In the genomic region with DNA sequence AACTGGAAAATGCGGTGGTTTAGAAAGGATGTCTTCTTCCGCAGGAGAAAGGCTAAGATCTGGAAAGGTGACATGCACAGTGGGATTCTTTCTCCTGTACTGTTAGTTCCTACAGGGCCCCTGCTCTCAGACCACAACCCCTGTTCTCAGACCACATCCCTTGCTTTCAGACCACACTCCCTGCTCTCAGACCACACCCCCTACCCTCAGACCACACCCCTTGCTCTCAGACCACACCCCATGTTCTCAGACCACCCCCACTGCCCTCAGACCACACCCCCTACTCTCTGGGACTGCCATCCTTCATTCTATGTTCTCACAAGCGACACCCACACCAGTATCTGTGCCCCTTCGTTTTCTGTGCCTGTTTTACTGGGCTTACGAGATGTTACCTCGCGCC, we compare ENCODE assay signal across 19 mouse cellular contexts.
DNase-seq lines count a peak whose midpoint lies in the region; ATAC-seq lines count a peak whose summit lies in the region.
"Had no signal": no experiment of that assay in that cellular context is flagged by ENCODE, and none has a peak within 500 bp of the region (broad histone marks: within the 10 kb centered on the region; RNA-seq: fewer than 3 reads in every experiment).

No protein-coding gene starts in this region.

- no peaks in the 10 kb centered on the region for H3K9me3 ChIP-seq in intestine, embryonic 16.5 days (ENCODE audit: control insufficient read depth, low read length)
- H3K9me3 ChIP-seq: embryonic facial prominence, embryonic 15.5 days; heart, embryonic 12.5 days; hindbrain, embryonic 13.5 days; lung, embryonic 15.5 days; midbrain, embryonic 12.5 days; stomach, embryonic 15.5 days had no signal

- DNase-seq in embryo, embryonic 10.5 days (ENCODE audit: low spot score), result peak; percentile 12
- DNase-seq in embryo, embryonic 10 days (ENCODE audit: low spot score), result no peak
- DNase-seq in ES-CJ7 (ENCODE audit: low read depth, low spot score), result peak; percentile 68
- peak; percentile 33 for DNase-seq in splenic B cell, adult 2 months (ENCODE audit: low read depth, low spot score)
- no peak for DNase-seq in lung, postnatal 14 days
- DNase-seq in lung, postnatal 4 days, result no peak
- DNase-seq: adrenal gland, adult 2 months; cerebellum, postnatal 25 days; gastrocnemius, adult 2 months; kidney, adult 18-20 months had no signal

- no peak overlapping the region for H3K4me2 ChIP-seq in intestine, embryonic 16.5 days (ENCODE audit: low read depth, low read length)
- H3K4me2 ChIP-seq: embryonic facial prominence, embryonic 15.5 days; heart, embryonic 12.5 days; hindbrain, embryonic 13.5 days; lung, embryonic 15.5 days; midbrain, embryonic 12.5 days; stomach, embryonic 15.5 days had no signal

- H3K9ac ChIP-seq in intestine, embryonic 16.5 days (ENCODE audit: low read depth, low read length), result no peak overlapping the region
- H3K9ac ChIP-seq: embryonic facial prominence, embryonic 15.5 days; heart, embryonic 12.5 days; hindbrain, embryonic 13.5 days; lung, embryonic 15.5 days; midbrain, embryonic 12.5 days; stomach, embryonic 15.5 days had no signal

- peaks cover 28% of the 10 kb centered on the region for H3K36me3 ChIP-seq in splenic B cell, adult 2 months (ENCODE audit: control insufficient read depth, insufficient read depth, low read length, poor library complexity, severe bottlenecking)
- no peaks in the 10 kb centered on the region for H3K36me3 ChIP-seq in intestine, embryonic 16.5 days (ENCODE audit: control insufficient read depth, insufficient read depth, low read length)
- H3K36me3 ChIP-seq: embryonic facial prominence, embryonic 15.5 days; heart, embryonic 12.5 days; hindbrain, embryonic 13.5 days; lung, embryonic 15.5 days; midbrain, embryonic 12.5 days; stomach, embryonic 15.5 days had no signal

- H3K4me1 ChIP-seq in intestine, embryonic 16.5 days (ENCODE audit: control insufficient read depth, insufficient read depth, low read length), result no peaks in the 10 kb centered on the region
- H3K4me1 ChIP-seq: embryonic facial prominence, embryonic 15.5 days; hindbrain, embryonic 13.5 days; lung, embryonic 15.5 days; midbrain, embryonic 12.5 days; stomach, embryonic 15.5 days had no signal

- peak; percentile 79 to 85 for ATAC-seq in hematopoietic stem cell, adult 5-6 weeks (replicated peaks in 1 of 2; ENCODE audit: insufficient read depth in 1 of 2, low FRiP score in 2 of 2, low TSS enrichment in 1 of 2, low read depth in 1 of 2, poor library complexity in 2 of 2, severe bottlenecking in 2 of 2)
- no peak for ATAC-seq in intestine, embryonic 16.5 days
- ATAC-seq: forebrain, embryonic 16.5 days had no signal

- no peak overlapping the region for H3K4me3 ChIP-seq in intestine, embryonic 16.5 days (ENCODE audit: low read length)
- H3K4me3 ChIP-seq: embryonic facial prominence, embryonic 15.5 days; gastrocnemius, adult 2 months; heart, embryonic 12.5 days; hindbrain, embryonic 13.5 days; lung, embryonic 15.5 days; midbrain, embryonic 12.5 days; stomach, embryonic 15.5 days had no signal

- H3K27ac ChIP-seq in intestine, embryonic 16.5 days (ENCODE audit: low read length), result no peak overlapping the region
- H3K27ac ChIP-seq: embryonic facial prominence, embryonic 15.5 days; gastrocnemius, adult 2 months; hindbrain, embryonic 13.5 days; lung, embryonic 15.5 days; midbrain, embryonic 12.5 days; stomach, embryonic 15.5 days had no signal

- no peaks in the 10 kb centered on the region for H3K27me3 ChIP-seq in splenic B cell, adult 2 months (ENCODE audit: control insufficient read depth, insufficient read depth, low read length, poor library complexity, severe bottlenecking)
- no peaks in the 10 kb centered on the region for H3K27me3 ChIP-seq in intestine, embryonic 16.5 days (replicated peaks; ENCODE audit: control insufficient read depth, insufficient read depth, low read length)
- H3K27me3 ChIP-seq: embryonic facial prominence, embryonic 15.5 days; heart, embryonic 12.5 days; hindbrain, embryonic 13.5 days; lung, embryonic 15.5 days; midbrain, embryonic 12.5 days; stomach, embryonic 15.5 days had no signal

- 62% methylated on average over 7 of the region's 7 CpGs for whole genome bisulfite sequencing in intestine, embryonic 16.5 days

Comparison
In these comparisons a context has a peak if more than half of its experiments do, and no peak if none do; other contexts are left out.
1. DNase-seq: peak in embryo, embryonic 10.5 days (single experiment), ES-CJ7 (single experiment) and splenic B cell, adult 2 months (single experiment); none in embryo, embryonic 10 days (single experiment), lung, postnatal 14 days (single experiment) and lung, postnatal 4 days (0 of 2).